Mouse (Mus musculus): Measurements from ENCODE around the gene Dntt. TPM values are rescaled to one million over a fixed set of nuclear protein-coding genes. Genes with fewer than 3 reads are reported as not detected.

Gene Dntt
- polyA plus RNA-seq, 1 experiment, result not detected

GRCm38 (mm10) chr19:41006621-41007020 lies 22.5 kb upstream of the Dntt start:
- peaks cover 5% of the 10 kb centered on the region for H3K4me1 ChIP-seq (ENCODE audit: control insufficient read depth, insufficient read depth, low read length)
- TF ChIP-seq POLR2A (IDR thresholded peaks at IDR 0.05; ENCODE audit: insufficient read depth, low read length), result no peak
- 0 out of 2 replicates have a peak, but pooled peaks have one; percentile 47 for TF ChIP-seq EP300 (IDR thresholded peaks at IDR 0.05; ENCODE audit: insufficient read depth, low read depth, low read length)
- no peak for TF ChIP-seq CTCF (IDR thresholded peaks at IDR 0.05; ENCODE audit: low read depth, low read length)
- peaks cover 9% of the 10 kb centered on the region for H3K9me3 ChIP-seq (replicated peaks; ENCODE audit: control insufficient read depth, insufficient read depth, low read length, poor library complexity, severe bottlenecking)
- H3K36me3 ChIP-seq (ENCODE audit: control insufficient read depth, insufficient read depth, low read length, poor library complexity, severe bottlenecking), result no peaks in the 10 kb centered on the region
- no peaks in the 10 kb centered on the region for H3K27me3 ChIP-seq (ENCODE audit: control insufficient read depth, insufficient read depth, low read length, poor library complexity, severe bottlenecking)
- no peak overlapping the region for H3K9ac ChIP-seq (ENCODE audit: low read depth, poor library complexity, severe bottlenecking)
- no peak overlapping the region for H3K4me3 ChIP-seq (ENCODE audit: low read depth, low read length)
- peak overlapping the region; percentile 83 for H3K27ac ChIP-seq (ENCODE audit: insufficient read depth, low read length)

- TF ChIP-seq POLR2A (IDR thresholded peaks at IDR 0.05; ENCODE audit: insufficient read depth, low read length) (no peak), EP300 (IDR thresholded peaks at IDR 0.05; ENCODE audit: insufficient read depth, low read depth, low read length) (no peak), CTCF (IDR thresholded peaks at IDR 0.05; ENCODE audit: low read depth, low read length) (no peak)
Measured at GRCm38 (mm10) chr19:41007326-41007725, 21.7 kb upstream of the Dntt start.

GRCm38 (mm10) chr19:41007733-41008132 lies 21.3 kb upstream of the Dntt start:
- H3K4me3 ChIP-seq (ENCODE audit: low read depth, low read length), result no peak overlapping the region
- H3K9ac ChIP-seq (ENCODE audit: low read depth, poor library complexity, severe bottlenecking), result no peak overlapping the region
- no peaks in the 10 kb centered on the region for H3K27me3 ChIP-seq (ENCODE audit: control insufficient read depth, insufficient read depth, low read length, poor library complexity, severe bottlenecking)
- no peak overlapping the region for H3K27ac ChIP-seq (ENCODE audit: insufficient read depth, low read length)
- TF ChIP-seq EP300 (IDR thresholded peaks at IDR 0.05; ENCODE audit: insufficient read depth, low read depth, low read length) (no peak), POLR2A (IDR thresholded peaks at IDR 0.05; ENCODE audit: insufficient read depth, low read length) (no peak), CTCF (IDR thresholded peaks at IDR 0.05; ENCODE audit: low read depth, low read length) (no peak)
- H3K9me3 ChIP-seq (replicated peaks; ENCODE audit: control insufficient read depth, insufficient read depth, low read length, poor library complexity, severe bottlenecking), result peaks cover 6% of the 10 kb centered on the region
- H3K4me1 ChIP-seq (ENCODE audit: control insufficient read depth, insufficient read depth, low read length), result peaks cover 7% of the 10 kb centered on the region
- H3K36me3 ChIP-seq (ENCODE audit: control insufficient read depth, insufficient read depth, low read length, poor library complexity, severe bottlenecking), result no peaks in the 10 kb centered on the region

More at GRCm38 (mm10) chr19:41007326-41007725, 21.7 kb upstream of the Dntt start:
- no peak overlapping the region for H3K9ac ChIP-seq (ENCODE audit: low read depth, poor library complexity, severe bottlenecking)
- no peak overlapping the region for H3K4me3 ChIP-seq (ENCODE audit: low read depth, low read length)
- H3K27ac ChIP-seq (ENCODE audit: insufficient read depth, low read length), result no peak overlapping the region
- peaks cover 5% of the 10 kb centered on the region for H3K4me1 ChIP-seq (ENCODE audit: control insufficient read depth, insufficient read depth, low read length)
- H3K36me3 ChIP-seq (ENCODE audit: control insufficient read depth, insufficient read depth, low read length, poor library complexity, severe bottlenecking), result no peaks in the 10 kb centered on the region
- peaks cover 7% of the 10 kb centered on the region for H3K9me3 ChIP-seq (replicated peaks; ENCODE audit: control insufficient read depth, insufficient read depth, low read length, poor library complexity, severe bottlenecking)
- no peaks in the 10 kb centered on the region for H3K27me3 ChIP-seq (ENCODE audit: control insufficient read depth, insufficient read depth, low read length, poor library complexity, severe bottlenecking)

GRCm38 (mm10) chr19:41008674-41009395 lies 20.2 kb upstream of the Dntt start:
- Histone ChIP-seq H3K36me3 (ENCODE audit: control insufficient read depth, insufficient read depth, low read length, poor library complexity, severe bottlenecking) (no peaks in the 10 kb centered on the region), H3K9ac (ENCODE audit: low read depth, poor library complexity, severe bottlenecking) (no peak overlapping the region), H3K4me3 (ENCODE audit: low read depth, low read length) (no peak overlapping the region), H3K4me1 (ENCODE audit: control insufficient read depth, insufficient read depth, low read length) (peaks cover 12% of the 10 kb centered on the region), H3K9me3 (replicated peaks; ENCODE audit: control insufficient read depth, insufficient read depth, low read length, poor library complexity, severe bottlenecking) (no peaks in the 10 kb centered on the region), H3K27me3 (ENCODE audit: control insufficient read depth, insufficient read depth, low read length, poor library complexity, severe bottlenecking) (no peaks in the 10 kb centered on the region), H3K27ac (ENCODE audit: insufficient read depth, low read length) (no peak overlapping the region)
- no peak for TF ChIP-seq POLR2A (IDR thresholded peaks at IDR 0.05; ENCODE audit: insufficient read depth, low read length)
- TF ChIP-seq EP300 (IDR thresholded peaks at IDR 0.05; ENCODE audit: insufficient read depth, low read depth, low read length), result no peak
- TF ChIP-seq CTCF (IDR thresholded peaks at IDR 0.05; ENCODE audit: low read depth, low read length), result no peak

GRCm38 (mm10) chr19:41011676-41012075 lies 17.4 kb upstream of the Dntt start:
- Histone ChIP-seq H3K9me3 (replicated peaks; ENCODE audit: control insufficient read depth, insufficient read depth, low read length, poor library complexity, severe bottlenecking) (no peaks in the 10 kb centered on the region), H3K4me3 (ENCODE audit: low read depth, low read length) (no peak overlapping the region), H3K4me1 (ENCODE audit: control insufficient read depth, insufficient read depth, low read length) (peaks cover 12% of the 10 kb centered on the region), H3K27me3 (ENCODE audit: control insufficient read depth, insufficient read depth, low read length, poor library complexity, severe bottlenecking) (no peaks in the 10 kb centered on the region), H3K36me3 (ENCODE audit: control insufficient read depth, insufficient read depth, low read length, poor library complexity, severe bottlenecking) (no peaks in the 10 kb centered on the region), H3K9ac (ENCODE audit: low read depth, poor library complexity, severe bottlenecking) (no peak overlapping the region), H3K27ac (ENCODE audit: insufficient read depth, low read length) (no peak overlapping the region)
- no peak for TF ChIP-seq POLR2A (IDR thresholded peaks at IDR 0.05; ENCODE audit: insufficient read depth, low read length)
- TF ChIP-seq CTCF (IDR thresholded peaks at IDR 0.05; ENCODE audit: low read depth, low read length), result no peak
- TF ChIP-seq EP300 (IDR thresholded peaks at IDR 0.05; ENCODE audit: insufficient read depth, low read depth, low read length), result no peak

GRCm38 (mm10) chr19:41013591-41013990 lies 15.5 kb upstream of the Dntt start:
- H3K4me3 ChIP-seq (ENCODE audit: low read depth, low read length), result no peak overlapping the region
- H3K27ac ChIP-seq (ENCODE audit: insufficient read depth, low read length), result peak overlapping the region; percentile 82
- H3K9me3 ChIP-seq (replicated peaks; ENCODE audit: control insufficient read depth, insufficient read depth, low read length, poor library complexity, severe bottlenecking), result no peaks in the 10 kb centered on the region
- no peaks in the 10 kb centered on the region for H3K27me3 ChIP-seq (ENCODE audit: control insufficient read depth, insufficient read depth, low read length, poor library complexity, severe bottlenecking)
- no peaks in the 10 kb centered on the region for H3K36me3 ChIP-seq (ENCODE audit: control insufficient read depth, insufficient read depth, low read length, poor library complexity, severe bottlenecking)
- TF ChIP-seq POLR2A (IDR thresholded peaks at IDR 0.05; ENCODE audit: insufficient read depth, low read length) (no peak), EP300 (IDR thresholded peaks at IDR 0.05; ENCODE audit: insufficient read depth, low read depth, low read length) (peak; percentile 94)
- H3K4me1 ChIP-seq (ENCODE audit: control insufficient read depth, insufficient read depth, low read length), result peaks cover 9% of the 10 kb centered on the region
- H3K9ac ChIP-seq (ENCODE audit: low read depth, poor library complexity, severe bottlenecking), result no peak overlapping the region

Data from ES-Bruce4 (cell line).